Mouse (Mus musculus): Measurements from ENCODE around the gene 4931428F04Rik. TPM values are rescaled to one million over a fixed set of nuclear protein-coding genes. Genes with fewer than 3 reads are reported as not detected.

Gene 4931428F04Rik
- total RNA-seq (2014; rRNA removed; ENCODE audit: low replicate concordance): 0.43 and 3.5 TPM in 2 replicates
- 3.3 and 3.5 TPM in 2 replicates for polyA plus RNA-seq (2015; fragmentation: Nextera tagmentation; extraction: Ambion mirVana)

GRCm38 (mm10) chr8:105289805-105290460 is at the start of gene 4931428F04Rik:
Gene 4931428F04Rik, minus strand, starts transcription at chr8:105289864.
- Histone ChIP-seq H3K4me3 (ENCODE audit: low read depth, low read length) (peak within 1 kb of the TSS; percentile 57), H3K27me3 (ENCODE audit: control insufficient read depth, insufficient read depth, low read length) (0 out of 2 replicates have a peak, but pooled peaks cover 4% of the 10 kb centered on the region), H3K4me2 (ENCODE audit: low read depth, low read length) (peak within 1 kb of the TSS; percentile 81), H3K36me3 (replicated peaks; ENCODE audit: control insufficient read depth, insufficient read depth, low read length) (no peaks in the 10 kb centered on the region), H3K27ac (ENCODE audit: low read depth) (peak within 1 kb of the TSS; percentile 69), H3K4me1 (ENCODE audit: control insufficient read depth, insufficient read depth) (peaks cover 12% of the 10 kb centered on the region), H3K9ac (replicated peaks; ENCODE audit: low read depth, low read length) (no peak within 1 kb of the TSS; the same call in 1 of the 2 replicates), H3K9me3 (replicated peaks; ENCODE audit: control insufficient read depth, low read length) (no peaks in the 10 kb centered on the region)
- WGBS: 2% methylated on average over 42 of the region's 43 CpGs
- DNase-seq (ENCODE audit: low spot score) (no peak), ATAC-seq (ENCODE audit: insufficient read depth, low read depth) (peak; percentile 18; the same call in 1 of the 2 replicates)
- TF ChIP-seq EP300 (IDR thresholded peaks at IDR 0.05; ENCODE audit: low read depth) (no peak), CTCF (IDR thresholded peaks at IDR 0.05; ENCODE audit: low read depth) (peak; percentile 58)

DNA sequence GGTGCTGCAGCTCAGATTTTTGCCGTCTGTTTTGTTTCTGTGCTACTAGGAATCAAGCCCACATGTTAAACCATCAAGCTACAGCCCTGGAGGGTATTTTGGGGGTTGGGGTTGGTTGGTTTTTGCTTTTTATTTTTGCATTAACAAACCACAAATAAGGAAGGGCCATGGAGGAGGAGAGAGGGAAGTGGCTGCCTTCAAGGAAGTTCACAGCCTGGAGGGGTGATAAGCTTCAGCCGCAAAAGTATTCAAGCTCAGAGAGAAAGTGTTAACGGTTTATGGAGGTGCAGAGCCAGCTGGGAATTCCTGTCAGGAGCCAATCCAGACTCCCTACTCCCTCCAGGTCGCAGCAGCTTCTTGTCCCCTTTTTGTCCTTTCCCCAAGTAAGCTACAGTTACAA is 49.3 kb upstream of the 4931428F04Rik start:
- no peak for ATAC-seq (ENCODE audit: insufficient read depth, low read depth)
- 19% methylated on average over 4 of the region's 4 CpGs for WGBS

GRCm38 (mm10) chr8:105336373-105337130 is 46.9 kb upstream of the 4931428F04Rik start:
- ATAC-seq (ENCODE audit: insufficient read depth, low read depth): no peak
- Histone ChIP-seq H3K4me1 (ENCODE audit: control insufficient read depth, insufficient read depth) (peaks cover 29% of the 10 kb centered on the region), H3K36me3 (replicated peaks; ENCODE audit: control insufficient read depth, insufficient read depth, low read length) (peaks cover 71% of the 10 kb centered on the region), H3K4me2 (ENCODE audit: low read depth, low read length) (no peak overlapping the region), H3K9ac (replicated peaks; ENCODE audit: low read depth, low read length) (no peak overlapping the region), H3K4me3 (ENCODE audit: low read depth, low read length) (no peak overlapping the region), H3K27ac (ENCODE audit: low read depth) (no peak overlapping the region), H3K27me3 (ENCODE audit: control insufficient read depth, insufficient read depth, low read length) (no peaks in the 10 kb centered on the region), H3K9me3 (replicated peaks; ENCODE audit: control insufficient read depth, low read length) (no peaks in the 10 kb centered on the region)
- no peak for TF ChIP-seq EP300 (IDR thresholded peaks at IDR 0.05; ENCODE audit: low read depth)
- TF ChIP-seq CTCF (IDR thresholded peaks at IDR 0.05; ENCODE audit: low read depth): no peak
- WGBS: 79% methylated on average over 32 of the region's 32 CpGs
- DNase-seq (ENCODE audit: low spot score): no peak

More for the DNA sequence above, 49.3 kb upstream of the 4931428F04Rik start:
- Histone ChIP-seq H3K9ac (replicated peaks; ENCODE audit: low read depth, low read length) (0 out of 2 replicates have a peak overlapping the region, but pooled peaks have one; percentile 9), H3K27me3 (ENCODE audit: control insufficient read depth, insufficient read depth, low read length) (no peaks in the 10 kb centered on the region), H3K27ac (ENCODE audit: low read depth) (peak overlapping the region; percentile 30; the same call in 1 of the 2 replicates), H3K4me2 (ENCODE audit: low read depth, low read length) (no peak overlapping the region), H3K36me3 (replicated peaks; ENCODE audit: control insufficient read depth, insufficient read depth, low read length) (peaks cover 48% of the 10 kb centered on the region), H3K9me3 (replicated peaks; ENCODE audit: control insufficient read depth, low read length) (no peaks in the 10 kb centered on the region), H3K4me3 (ENCODE audit: low read depth, low read length) (no peak overlapping the region), H3K4me1 (ENCODE audit: control insufficient read depth, insufficient read depth) (peaks cover 30% of the 10 kb centered on the region)
- no peak for TF ChIP-seq CTCF (IDR thresholded peaks at IDR 0.05; ENCODE audit: low read depth)
- TF ChIP-seq EP300 (IDR thresholded peaks at IDR 0.05; ENCODE audit: low read depth): no peak
- DNase-seq (ENCODE audit: low spot score): no peak

DNA sequence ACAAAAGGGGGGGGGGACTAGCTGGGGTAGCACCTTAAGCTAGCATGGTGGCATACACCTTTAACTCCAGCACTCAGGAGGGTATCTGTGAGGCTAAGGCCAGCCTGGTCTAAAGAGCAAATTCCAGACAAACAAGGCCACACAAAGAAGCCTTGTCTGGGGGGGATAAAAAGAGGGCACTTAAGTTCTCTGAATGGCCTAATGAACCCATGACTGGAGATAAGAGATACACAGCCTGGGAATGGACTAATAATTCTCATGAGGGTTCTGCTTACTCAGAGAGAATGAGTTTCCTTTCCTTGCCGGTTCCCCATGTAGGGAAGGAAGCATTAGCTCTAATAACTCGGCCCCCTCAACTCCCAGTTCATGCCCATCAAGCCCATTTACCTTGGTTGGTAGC is 42.9 kb upstream of the 4931428F04Rik start:
- Histone ChIP-seq H3K4me2 (ENCODE audit: low read depth, low read length) (no peak overlapping the region), H3K27ac (ENCODE audit: low read depth) (no peak overlapping the region), H3K9ac (replicated peaks; ENCODE audit: low read depth, low read length) (no peak overlapping the region), H3K9me3 (replicated peaks; ENCODE audit: control insufficient read depth, low read length) (no peaks in the 10 kb centered on the region), H3K36me3 (replicated peaks; ENCODE audit: control insufficient read depth, insufficient read depth, low read length) (peaks cover 94% of the 10 kb centered on the region), H3K27me3 (ENCODE audit: control insufficient read depth, insufficient read depth, low read length) (no peaks in the 10 kb centered on the region), H3K4me1 (ENCODE audit: control insufficient read depth, insufficient read depth) (no peaks in the 10 kb centered on the region), H3K4me3 (ENCODE audit: low read depth, low read length) (no peak overlapping the region)
- TF ChIP-seq CTCF (IDR thresholded peaks at IDR 0.05; ENCODE audit: low read depth): no peak
- TF ChIP-seq EP300 (IDR thresholded peaks at IDR 0.05; ENCODE audit: low read depth): no peak
- no peak for ATAC-seq (ENCODE audit: insufficient read depth, low read depth)
- DNase-seq (ENCODE audit: low spot score): no peak
- 46% methylated on average over 2 of the region's 2 CpGs for WGBS

DNA sequence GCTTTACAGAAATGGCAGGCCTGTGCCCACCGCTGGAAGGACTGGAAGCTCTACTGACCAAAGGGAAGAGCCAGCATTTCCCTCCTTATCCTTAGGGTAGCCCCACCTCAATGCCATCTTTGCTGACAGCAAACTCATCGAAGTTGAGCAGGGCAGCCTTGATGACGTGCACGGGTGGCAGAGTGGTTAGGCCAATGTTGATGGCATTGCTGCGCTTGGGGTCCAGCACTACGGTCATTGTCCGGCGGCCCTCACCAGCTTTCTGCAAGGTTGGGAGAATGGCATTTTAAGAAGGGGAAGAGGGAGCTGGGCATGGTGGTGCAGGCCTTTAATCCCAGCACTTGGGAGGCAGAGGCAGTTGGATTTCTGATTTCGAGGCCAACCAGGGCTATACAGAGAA is 42.3 kb upstream of the 4931428F04Rik start:
- DNase-seq (ENCODE audit: low spot score) (no peak), ATAC-seq (ENCODE audit: insufficient read depth, low read depth) (no peak)
- WGBS: 94% methylated on average over 9 of the region's 9 CpGs
- no peak overlapping the region for H3K4me3 ChIP-seq (ENCODE audit: low read depth, low read length)
- H3K27me3 ChIP-seq (ENCODE audit: control insufficient read depth, insufficient read depth, low read length): no peaks in the 10 kb centered on the region
- TF ChIP-seq EP300 (IDR thresholded peaks at IDR 0.05; ENCODE audit: low read depth): no peak
- TF ChIP-seq CTCF (IDR thresholded peaks at IDR 0.05; ENCODE audit: low read depth): no peak
- no peak overlapping the region for H3K4me2 ChIP-seq (ENCODE audit: low read depth, low read length)
- peaks cover 88% of the 10 kb centered on the region for H3K36me3 ChIP-seq (replicated peaks; ENCODE audit: control insufficient read depth, insufficient read depth, low read length)
- H3K9ac ChIP-seq (replicated peaks; ENCODE audit: low read depth, low read length): no peak overlapping the region
- H3K4me1 ChIP-seq (ENCODE audit: control insufficient read depth, insufficient read depth): peaks cover 6% of the 10 kb centered on the region; the same call in 1 of the 2 replicates
- H3K9me3 ChIP-seq (replicated peaks; ENCODE audit: control insufficient read depth, low read length): no peaks in the 10 kb centered on the region
- no peak overlapping the region for H3K27ac ChIP-seq (ENCODE audit: low read depth)

Measured in heart, postnatal 0 days (tissue).